Mouse (Mus musculus) brain, embryonic 14.5 days (tissue): Measurements from ENCODE around the gene Tldc2.

Experiments
- CTCF ChIP-seq: fragments of 200-500 bp; IDR thresholded peaks from 2 replicates; pipeline ENCODE4 v1.5.1; 2012; ENCODE audit warnings: inconsistent platforms, mild to moderate bottlenecking, moderate library complexity, borderline replicate concordance; ENCODE audit not compliant: insufficient read depth, insufficient read length; ENCODE audit errors: extremely low read depth
- POLR2A ChIP-seq: fragments of 200-500 bp; IDR thresholded peaks from 2 replicates; pipeline ENCODE4 v1.6.1; 2012; ENCODE audit warnings: mild to moderate bottlenecking, inconsistent platforms, borderline replicate concordance; ENCODE audit not compliant: poor library complexity, insufficient read depth, insufficient read length, severe bottlenecking; ENCODE audit errors: extremely low read depth

GRCm38 (mm10) chr2:157129096-157129495 lies 42.2 kb downstream of the Tldc2 start:
- TF ChIP-seq CTCF, result no peak
- TF ChIP-seq POLR2A, result no peak
